Mouse (Mus musculus) ES-CJ7 (cell line): Measurements from ENCODE around the gene Rpl36a-ps1.

Source experiments
- DNase-seq: peaks from one replicate; pipeline ENCODE4 v3.0.0; 2011; ENCODE audit warnings: low read depth, low spot score

Rpl36a-ps1 gene

GRCm38 (mm10) chr14:98951626-98952290 is 42.4 kb downstream of the Rpl36a-ps1 start:
- no peak for DNase-seq
